Mouse (Mus musculus) kidney, postnatal 14 days (tissue): ENCODE measurements around the gene Ddx11.

Experiments
- DNase-seq: peaks from one replicate; pipeline ENCODE4 v3.0.0; 2022; ENCODE audit warnings: mixed read lengths

The Ddx11 gene

GRCm38 (mm10) chr17:66123066-66123815 is at the start of gene Ddx11:
Gene Ddx11, plus strand, starts transcription at chr17:66123520.
- peak; percentile 95 for DNase-seq

GRCm38 (mm10) chr17:66073971-66074370 is 49.3 kb upstream of the Ddx11 start:
- no peak for DNase-seq

GRCm38 (mm10) chr17:66075827-66076173 is 47.5 kb upstream of the Ddx11 start:
- peak; percentile 5 for DNase-seq

GRCm38 (mm10) chr17:66076174-66076927 is 47.0 kb upstream of the Ddx11 start:
- no peak for DNase-seq

GRCm38 (mm10) chr17:66076934-66077333 is 46.4 kb upstream of the Ddx11 start, which contains the start of gene Ankrd12:
Gene Ankrd12, minus strand, starts transcription at chr17:66077089.
- DNase-seq, result peak; percentile 98

GRCm38 (mm10) chr17:66077437-66077850 is 45.9 kb upstream of the Ddx11 start:
- DNase-seq, result no peak

- no peak for DNase-seq
Measured at GRCm38 (mm10) chr17:66084486-66084885, 38.8 kb upstream of the Ddx11 start.

GRCm38 (mm10) chr17:66085038-66085437 is 38.3 kb upstream of the Ddx11 start:
- DNase-seq, result no peak

- DNase-seq, result no peak
Measured at GRCm38 (mm10) chr17:66090251-66090650, 33.1 kb upstream of the Ddx11 start.

- DNase-seq, result no peak
Measured at GRCm38 (mm10) chr17:66091392-66091791, 31.9 kb upstream of the Ddx11 start.

- DNase-seq, result no peak
Measured at GRCm38 (mm10) chr17:66092065-66092464, 31.3 kb upstream of the Ddx11 start.

GRCm38 (mm10) chr17:66092664-66093063 is 30.7 kb upstream of the Ddx11 start:
- DNase-seq, result no peak

- peak; percentile 30 for DNase-seq
Measured at GRCm38 (mm10) chr17:66100566-66101379, 22.5 kb upstream of the Ddx11 start.

- DNase-seq, result peak; percentile 97
Measured at GRCm38 (mm10) chr17:66101380-66102330, 21.7 kb upstream of the Ddx11 start, which contains the start of gene Ndufv2. Gene Ndufv2, minus strand, starts transcription at chr17:66101559.

GRCm38 (mm10) chr17:66104076-66104475 is 19.2 kb upstream of the Ddx11 start:
- DNase-seq, result no peak

- peak; percentile 72 for DNase-seq
Measured at GRCm38 (mm10) chr17:66106601-66107267, 16.6 kb upstream of the Ddx11 start.

- no peak for DNase-seq
Measured at GRCm38 (mm10) chr17:66107466-66107865, 15.9 kb upstream of the Ddx11 start.

- DNase-seq, result no peak
Measured at GRCm38 (mm10) chr17:66108198-66108597, 15.1 kb upstream of the Ddx11 start.

- peak; percentile 21 for DNase-seq
Measured at GRCm38 (mm10) chr17:66110746-66111145, 12.6 kb upstream of the Ddx11 start.

GRCm38 (mm10) chr17:66111402-66111959 is 11.8 kb upstream of the Ddx11 start, which contains the start of gene Washc1:
Gene Washc1, plus strand, starts transcription at chr17:66111545.
- peak; percentile 93 for DNase-seq

- DNase-seq, result no peak
Measured at GRCm38 (mm10) chr17:66112166-66112565, 11.2 kb upstream of the Ddx11 start.
